Mouse (Mus musculus) right cerebral cortex, postnatal 25 days (tissue): ENCODE data around the gene Chka.

ENCODE experiments used
- DNase-seq: peaks from one replicate; pipeline ENCODE4 v3.0.0; 2022

Gene Chka

GRCm38 (mm10) chr19:3890181-3890580 is 38.6 kb downstream of the Chka start:
- no peak for DNase-seq

GRCm38 (mm10) chr19:3893545-3894116 is 42.1 kb downstream of the Chka start:
- no peak for DNase-seq

- DNase-seq = no peak
Observed at GRCm38 (mm10) chr19:3894294-3894693, 42.7 kb downstream of the Chka start.

- no peak for DNase-seq
Observed at GRCm38 (mm10) chr19:3895171-3895631, 43.6 kb downstream of the Chka start.

- no peak for DNase-seq
Observed at GRCm38 (mm10) chr19:3896208-3896607, 44.6 kb downstream of the Chka start.

- DNase-seq = no peak
Observed at GRCm38 (mm10) chr19:3897557-3897956, 46.0 kb downstream of the Chka start.

- DNase-seq = no peak
Observed at GRCm38 (mm10) chr19:3898952-3899351, 47.4 kb downstream of the Chka start.

GRCm38 (mm10) chr19:3899618-3900017 is 48.0 kb downstream of the Chka start:
- no peak for DNase-seq

- no peak for DNase-seq
Observed at GRCm38 (mm10) chr19:3902966-3903365, 51.4 kb downstream of the Chka start.

- DNase-seq = no peak
Observed at GRCm38 (mm10) chr19:3903648-3904362, 52.2 kb downstream of the Chka start.

- no peak for DNase-seq
Observed at GRCm38 (mm10) chr19:3904363-3904675, 52.7 kb downstream of the Chka start.

- no peak for DNase-seq
Observed at GRCm38 (mm10) chr19:3905261-3905969, 53.8 kb downstream of the Chka start.

- no peak for DNase-seq
Observed at GRCm38 (mm10) chr19:3906326-3906725, 54.8 kb downstream of the Chka start.

- DNase-seq = peak; percentile 65
Observed at GRCm38 (mm10) chr19:3906795-3907786, 55.5 kb downstream of the Chka start, which contains the start of gene Tcirg1. Gene Tcirg1, minus strand, starts transcription at chr19:3907133.

GRCm38 (mm10) chr19:3907876-3908660 is 56.5 kb downstream of the Chka start:
- no peak for DNase-seq

- no peak for DNase-seq
Observed at GRCm38 (mm10) chr19:3910206-3910605, 58.6 kb downstream of the Chka start.

GRCm38 (mm10) chr19:3912337-3913204 is 61.0 kb downstream of the Chka start, which contains the start of gene Ndufs8:
Gene Ndufs8, minus strand, starts transcription at chr19:3912774.
- peak; percentile 94 for DNase-seq

- DNase-seq = no peak
Observed at GRCm38 (mm10) chr19:3913692-3914091, 62.1 kb downstream of the Chka start.

- DNase-seq = no peak
Observed at GRCm38 (mm10) chr19:3914535-3914934, 63.0 kb downstream of the Chka start.

GRCm38 (mm10) chr19:3916727-3917126 is 65.2 kb downstream of the Chka start:
- no peak for DNase-seq

- DNase-seq = no peak
Observed at GRCm38 (mm10) chr19:3919928-3920327, 68.4 kb downstream of the Chka start.
